Mouse (Mus musculus): ENCODE measurements around the gene Sfn. TPM values are rescaled to one million over a fixed set of nuclear protein-coding genes. Genes with fewer than 3 reads are reported as not detected.

The Sfn gene
- total RNA-seq, 2 experiments from 2014 or later, result 2.9 to 3.7 TPM

- ATAC-seq (replicated peaks; ENCODE audit: poor library complexity), result no peak
These were observed 18.7 kb upstream of the Sfn start for GRCm38 (mm10) chr4:133620668-133621067.

GRCm38 (mm10) chr4:133619473-133620136, 17.6 kb upstream of the Sfn start:
- ATAC-seq (replicated peaks; ENCODE audit: poor library complexity), result no peak

- no peak for ATAC-seq (replicated peaks; ENCODE audit: poor library complexity)
These were observed 16.0 kb upstream of the Sfn start for GRCm38 (mm10) chr4:133617936-133618335.

GRCm38 (mm10) chr4:133615416-133615815, 13.4 kb upstream of the Sfn start:
- no peak for ATAC-seq (replicated peaks; ENCODE audit: poor library complexity)

GRCm38 (mm10) chr4:133614274-133614761, 12.3 kb upstream of the Sfn start:
- ATAC-seq (replicated peaks; ENCODE audit: poor library complexity), result no peak

- no peak for ATAC-seq (replicated peaks; ENCODE audit: poor library complexity)
These were observed 11.9 kb upstream of the Sfn start for GRCm38 (mm10) chr4:133613867-133614266.

GRCm38 (mm10) chr4:133613026-133613425, 11.1 kb upstream of the Sfn start:
- ATAC-seq (replicated peaks; ENCODE audit: poor library complexity), result no peak

GRCm38 (mm10) chr4:133612416-133612815, 10.4 kb upstream of the Sfn start:
- ATAC-seq (replicated peaks; ENCODE audit: poor library complexity), result no peak

- no peak for ATAC-seq (replicated peaks; ENCODE audit: poor library complexity)
These were observed 9.8 kb upstream of the Sfn start for GRCm38 (mm10) chr4:133611815-133612214.

GRCm38 (mm10) chr4:133609719-133610118, 7.8 kb upstream of the Sfn start:
- ATAC-seq (replicated peaks; ENCODE audit: poor library complexity), result peak; percentile 92

GRCm38 (mm10) chr4:133607284-133607683, 5.3 kb upstream of the Sfn start:
- ATAC-seq (replicated peaks; ENCODE audit: poor library complexity), result no peak

- no peak for ATAC-seq (replicated peaks; ENCODE audit: poor library complexity)
These were observed 3.4 kb upstream of the Sfn start for GRCm38 (mm10) chr4:133605330-133605729.

GRCm38 (mm10) chr4:133604856-133605255, 2.9 kb upstream of the Sfn start:
- no peak for ATAC-seq (replicated peaks; ENCODE audit: poor library complexity)

- ATAC-seq (replicated peaks; ENCODE audit: poor library complexity), result no peak
These were observed 2.2 kb upstream of the Sfn start for GRCm38 (mm10) chr4:133604175-133604574.

- no peak for ATAC-seq (replicated peaks; ENCODE audit: poor library complexity)
These were observed 1.1 kb upstream of the Sfn start for GRCm38 (mm10) chr4:133603056-133603455.

GRCm38 (mm10) chr4:133600306-133600705, 1.7 kb downstream of the Sfn start:
- no peak for ATAC-seq (replicated peaks; ENCODE audit: poor library complexity)

- ATAC-seq (replicated peaks; ENCODE audit: poor library complexity), result peak; percentile 93
These were observed 2.3 kb downstream of the Sfn start for GRCm38 (mm10) chr4:133599571-133600073.

- no peak for ATAC-seq (replicated peaks; ENCODE audit: poor library complexity)
These were observed 2.9 kb downstream of the Sfn start for GRCm38 (mm10) chr4:133599116-133599515.

- no peak for ATAC-seq (replicated peaks; ENCODE audit: poor library complexity)
These were observed 3.4 kb downstream of the Sfn start for GRCm38 (mm10) chr4:133598616-133599015.

GRCm38 (mm10) chr4:133596084-133596483, 5.9 kb downstream of the Sfn start:
- no peak for ATAC-seq (replicated peaks; ENCODE audit: poor library complexity)

GRCm38 (mm10) chr4:133595538-133595937, 6.4 kb downstream of the Sfn start:
- no peak for ATAC-seq (replicated peaks; ENCODE audit: poor library complexity)

- peak; percentile 96 for ATAC-seq (replicated peaks; ENCODE audit: poor library complexity)
These were observed 9.4 kb downstream of the Sfn start for GRCm38 (mm10) chr4:133592570-133592969.
